Comparison of ENCODE assay signal across 8 mouse cellular contexts in genomic region chr3:134236414-134237112, GRCm38 (mm10). TPM values are rescaled to one million over a fixed set of nuclear protein-coding genes. Genes with fewer than 3 reads are reported as not detected.
DNase-seq lines count a peak whose midpoint lies in the region; ATAC-seq and TF ChIP-seq lines count a peak whose summit lies in the region.

TSS of gene Cxxc4 (plus strand) at chr3:134236484.

- peak; percentile 70 for DNase-seq in kidney, postnatal 0 days (ENCODE audit: low spot score)
- DNase-seq in kidney, postnatal 4 days, result no peak
- peak; percentile 54 for DNase-seq in embryo, embryonic 10.5 days (ENCODE audit: low spot score)
- DNase-seq in heart, postnatal 0 days (ENCODE audit: low spot score), result peak; percentile 45
- DNase-seq in liver, embryonic 11.5 days (ENCODE audit: low spot score), result no peak
- peak; percentile 11 for DNase-seq in testis, postnatal 14 days (ENCODE audit: low spot score)
- DNase-seq in adrenal gland, adult 2 months, result no peak

- peak; percentile 59 for ATAC-seq in kidney, postnatal 0 days (replicated peaks; ENCODE audit: low FRiP score, low read depth)
- no peak; the same call in 1 of the 2 replicates for ATAC-seq in heart, postnatal 0 days (ENCODE audit: insufficient read depth, low read depth)
- ATAC-seq in liver, embryonic 11.5 days (replicated peaks; ENCODE audit: low FRiP score), result peak; percentile 46; the same call in 1 of the 2 replicates
- ATAC-seq in erythroid progenitor cell, adult 5-6 weeks (replicated peaks; ENCODE audit: low FRiP score, poor library complexity, severe bottlenecking), result no peak

- 0 out of 2 replicates have a peak, but pooled peaks cover 7% of the 10 kb centered on the region for H3K4me1 ChIP-seq in kidney, postnatal 0 days (replicated peaks; ENCODE audit: insufficient read depth, low read length)
- peaks cover 6% of the 10 kb centered on the region for H3K4me1 ChIP-seq in heart, postnatal 0 days (ENCODE audit: control insufficient read depth, insufficient read depth)
- H3K4me1 ChIP-seq in liver, embryonic 11.5 days (replicated peaks; ENCODE audit: control insufficient read depth, insufficient read depth, low read length), result no peaks in the 10 kb centered on the region

- no peak for TF ChIP-seq CTCF in kidney, postnatal 0 days (IDR thresholded peaks at IDR 0.05; ENCODE audit: low read depth)
- no peak for TF ChIP-seq CTCF in heart, postnatal 0 days (IDR thresholded peaks at IDR 0.05; ENCODE audit: low read depth)

- no peak for TF ChIP-seq EP300 in heart, postnatal 0 days (IDR thresholded peaks at IDR 0.05; ENCODE audit: low read depth)

- no peaks in the 10 kb centered on the region for H3K9me3 ChIP-seq in kidney, postnatal 0 days (replicated peaks; ENCODE audit: low read length)
- no peaks in the 10 kb centered on the region for H3K9me3 ChIP-seq in heart, postnatal 0 days (replicated peaks; ENCODE audit: control insufficient read depth, low read length)
- no peaks in the 10 kb centered on the region for H3K9me3 ChIP-seq in liver, embryonic 11.5 days (ENCODE audit: control insufficient read depth, low read length)

- H3K9ac ChIP-seq in kidney, postnatal 0 days (ENCODE audit: low read depth, low read length), result peak within 1 kb of the TSS; percentile 47; the same call in 1 of the 2 replicates
- peak within 1 kb of the TSS; percentile 63 for H3K9ac ChIP-seq in heart, postnatal 0 days (replicated peaks; ENCODE audit: low read depth, low read length)
- peak within 1 kb of the TSS; percentile 10 for H3K9ac ChIP-seq in liver, embryonic 11.5 days (ENCODE audit: low read depth, low read length)

- H3K4me2 ChIP-seq in kidney, postnatal 0 days (ENCODE audit: low read length), result peak within 1 kb of the TSS; percentile 74
- H3K4me2 ChIP-seq in heart, postnatal 0 days (ENCODE audit: low read depth, low read length), result peak within 1 kb of the TSS; percentile 78
- H3K4me2 ChIP-seq in liver, embryonic 11.5 days, result peak within 1 kb of the TSS; percentile 66

- 3% methylated on average over 17 of the region's 22 CpGs for WGBS in kidney, postnatal 0 days
- 5% methylated on average over 15 of the region's 22 CpGs for WGBS in heart, postnatal 0 days
- WGBS in liver, embryonic 11.5 days, result 2% methylated on average over 16 of the region's 22 CpGs

- H3K36me3 ChIP-seq in kidney, postnatal 0 days (ENCODE audit: insufficient read depth, low read length), result no peaks in the 10 kb centered on the region
- H3K36me3 ChIP-seq in heart, postnatal 0 days (replicated peaks; ENCODE audit: control insufficient read depth, insufficient read depth, low read length), result no peaks in the 10 kb centered on the region
- H3K36me3 ChIP-seq in liver, embryonic 11.5 days (ENCODE audit: control insufficient read depth, insufficient read depth, low read length), result no peaks in the 10 kb centered on the region

- H3K27ac ChIP-seq in kidney, postnatal 0 days, result peak within 1 kb of the TSS; percentile 31; the same call in 1 of the 2 replicates
- peak within 1 kb of the TSS; percentile 64 for H3K27ac ChIP-seq in heart, postnatal 0 days (ENCODE audit: low read depth)
- peak within 1 kb of the TSS; percentile 68 for H3K27ac ChIP-seq in liver, embryonic 11.5 days (ENCODE audit: low read depth, low read length)

- no peaks in the 10 kb centered on the region for H3K27me3 ChIP-seq in kidney, postnatal 0 days (ENCODE audit: insufficient read depth, low read length)
- H3K27me3 ChIP-seq in heart, postnatal 0 days (ENCODE audit: control insufficient read depth, insufficient read depth, low read length), result no peaks in the 10 kb centered on the region
- H3K27me3 ChIP-seq in liver, embryonic 11.5 days (replicated peaks; ENCODE audit: control insufficient read depth, insufficient read depth, low read length), result peaks cover 30% of the 10 kb centered on the region

- peak within 1 kb of the TSS; percentile 42 for H3K4me3 ChIP-seq in kidney, postnatal 0 days (replicated peaks; ENCODE audit: low read depth, low read length)
- H3K4me3 ChIP-seq in heart, postnatal 0 days (ENCODE audit: low read depth, low read length), result peak within 1 kb of the TSS; percentile 65
- H3K4me3 ChIP-seq in liver, embryonic 11.5 days (ENCODE audit: low read depth, low read length), result peak within 1 kb of the TSS; percentile 50

RNA-seq across cellular contexts. Expression of gene Cxxc4, which starts in this region (rescaled TPM):
- 2.9 and 4.1 TPM in 2 replicates for polyA plus RNA-seq in kidney, postnatal 0 days (2015; fragmentation: Nextera tagmentation; extraction: Ambion mirVana)
- 2.7 and 8.3 TPM in 2 replicates for total RNA-seq in heart, postnatal 0 days (2014; rRNA removed; ENCODE audit: low replicate concordance)
- 2.2 and 2.4 TPM in 2 replicates for polyA plus RNA-seq in heart, postnatal 0 days (2015; fragmentation: Nextera tagmentation; extraction: Ambion mirVana)
- polyA plus RNA-seq in liver, embryonic 11.5 days (2014; fragmentation: Nextera tagmentation; extraction: Ambion mirVana), result 2.5 and 3.8 TPM in 2 replicates
- 1 to 10 TPM; 5.4 to 7.4 TPM for total RNA-seq in adrenal gland, adult 2 months (2021)
- polyA plus RNA-seq in adrenal gland, adult 2 months (2012; rRNA removed), result 2.7 and 3.0 TPM in 2 replicates
- total RNA-seq in erythroid progenitor cell, adult 5-6 weeks (2015; ENCODE audit: low replicate concordance), result 4.2 TPM in 1 of 2 replicates, not detected in the other
- total RNA-seq in erythroid progenitor cell, adult 5-6 weeks (2017; ENCODE audit: low replicate concordance), result not detected in 2 replicates

Comparison
In these comparisons a context has a peak if more than half of its experiments do, and no peak if none do; other contexts are left out.
1. DNase-seq: peak in kidney, postnatal 0 days (single experiment), embryo, embryonic 10.5 days (single experiment), heart, postnatal 0 days (single experiment) and testis, postnatal 14 days (single experiment); none in kidney, postnatal 4 days (0 of 2), liver, embryonic 11.5 days (single experiment) and adrenal gland, adult 2 months (single experiment).
2. ATAC-seq: peak in kidney, postnatal 0 days (single experiment) and liver, embryonic 11.5 days (single experiment); none in heart, postnatal 0 days (single experiment) and erythroid progenitor cell, adult 5-6 weeks (single experiment).
3. H3K9ac ChIP-seq: peak in every context shown above with its lines; median percentile 63 in heart, postnatal 0 days; 47 in kidney, postnatal 0 days; 10 in liver, embryonic 11.5 days.
4. Peak in every context shown above with its lines, with median percentiles within 50 percentile points of each other: H3K27ac ChIP-seq, H3K4me2 ChIP-seq and H3K4me3 ChIP-seq.